Mouse (Mus musculus): ENCODE results near the gene Rgl2.

DNA sequence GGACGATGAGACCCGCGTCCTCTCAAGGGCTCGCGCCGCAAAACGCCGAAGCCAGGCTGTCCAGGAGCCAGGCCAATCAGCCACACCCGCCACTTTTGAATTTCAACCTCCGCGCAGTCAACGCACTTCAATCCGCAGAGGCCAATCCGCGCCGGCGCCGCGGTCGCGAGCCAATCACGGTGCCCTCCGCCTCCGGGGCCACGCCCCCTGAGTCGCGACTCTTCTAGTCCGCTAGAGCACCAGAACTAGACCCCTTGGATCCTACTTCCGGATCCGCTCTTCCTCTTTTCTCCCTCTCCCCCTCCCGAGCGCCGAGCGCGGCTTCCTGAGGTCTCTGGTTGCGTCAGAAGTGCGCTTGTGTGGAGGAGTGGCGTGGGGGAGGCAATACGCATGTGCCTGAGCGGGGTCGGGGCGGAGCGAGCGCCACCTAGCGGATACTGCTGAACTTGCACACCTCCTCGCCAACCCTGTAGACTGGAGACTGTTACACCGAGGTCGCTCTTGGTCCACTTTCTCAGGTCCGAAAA lies 38.7 kb upstream of the Rgl2 start, which contains the start of gene Kifc1:
- TF ChIP-seq GATA1 (IDR thresholded peaks at IDR 0.05; ENCODE audit: borderline replicate concordance, low read length) (no peak), FLI1 (IDR thresholded peaks at IDR 0.05; ENCODE audit: low read length) (peak; percentile 75)
